Mouse (Mus musculus) liver, embryonic 15.5 days (tissue): ENCODE measurements around the gene Slc22a5. TPM values are rescaled to one million over a fixed set of nuclear protein-coding genes. Genes with fewer than 3 reads are reported as not detected.

Experiments used
- ATAC-seq: fragments of 200-750 bp; cut with Nextera tagmentation; 2 replicates; pipeline ENCODE4 v1.8.0; 2017; ENCODE audit warnings: moderate number of reproducible peaks, mild to moderate bottlenecking, moderate library complexity; ENCODE audit not compliant: insufficient read depth
- H3K27ac ChIP-seq: fragments of 300-500 bp; sonication (generic); replicated peaks from 2 replicates; pipeline ENCODE4 v1.5.1; 2015; ENCODE audit warnings: mild to moderate bottlenecking, inconsistent platforms
- H3K27me3 ChIP-seq: fragments of 300-500 bp; sonication (generic); 2 replicates; pipeline ENCODE4 v1.6.1; 2015; ENCODE audit warnings: mild to moderate bottlenecking, inconsistent platforms
- H3K36me3 ChIP-seq: fragments of 300-500 bp; sonication (generic); replicated peaks from 2 replicates; pipeline ENCODE4 v1.6.1; 2015; ENCODE audit warnings: moderate library complexity, mild to moderate bottlenecking, inconsistent platforms
- H3K4me1 ChIP-seq: fragments of 300-500 bp; sonication (generic); replicated peaks from 2 replicates; pipeline ENCODE4 v1.6.1; 2015; ENCODE audit warnings: inconsistent platforms
- H3K4me2 ChIP-seq: fragments of 300-500 bp; sonication (generic); 2 replicates; pipeline ENCODE4 v1.6.1; 2015; ENCODE audit warnings: moderate library complexity, mild to moderate bottlenecking, inconsistent platforms
- H3K4me3 ChIP-seq: fragments of 300-500 bp; sonication (generic); replicated peaks from 2 replicates; pipeline ENCODE4 v1.5.1; 2015; ENCODE audit warnings: mild to moderate bottlenecking, inconsistent platforms
- H3K9ac ChIP-seq: fragments of 300-500 bp; sonication (generic); 2 replicates; pipeline ENCODE4 v1.6.1; 2015; ENCODE audit warnings: moderate library complexity, mild to moderate bottlenecking, inconsistent platforms
- H3K9me3 ChIP-seq: fragments of 300-500 bp; sonication (generic); replicated peaks from 2 replicates; pipeline ENCODE4 v1.6.1; 2016; ENCODE audit warnings: inconsistent platforms
- WGBS: fragments of 180-500 bp; shearing (Covaris S2); methylation state at CpG from one replicate; pipeline ENCODE4 v1.1.7; 2015; ENCODE audit warnings: mixed read lengths; ENCODE audit not compliant: insufficient replicate concordance; 5-methylcytosine and 5-hydroxymethylcytosine counted together
- polyA plus RNA-seq: library from polyadenylated mRNA; unstranded; fragments of >200 nt; fragmentation: Nextera tagmentation; extraction: Ambion mirVana; gene quantifications from 2 replicates; pipeline ENCODE4 v1.2.1, GENCODE M21; 2015

Slc22a5 gene
- polyA plus RNA-seq, 1 experiment from 2014 or later = 1.9 TPM

DNA sequence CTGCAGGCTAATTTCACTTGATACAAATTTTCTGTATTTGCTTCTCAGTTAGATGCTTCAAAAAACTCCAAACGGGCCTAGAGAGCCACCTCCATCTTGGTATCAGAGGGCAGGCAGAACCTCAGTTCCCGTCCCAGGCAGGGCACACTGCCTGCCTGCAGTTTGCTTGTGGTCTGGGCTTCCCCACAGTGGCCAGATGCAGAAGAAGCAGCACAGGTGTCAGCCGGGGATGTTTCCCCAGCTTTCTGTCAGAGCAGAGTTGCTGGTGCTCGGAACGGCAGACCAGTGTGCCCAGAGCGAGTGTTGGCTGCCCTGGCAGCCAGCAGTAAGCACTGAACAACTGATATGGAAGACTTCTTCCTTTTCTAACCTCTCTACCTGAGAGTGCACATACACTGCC is 52.3 kb downstream of the Slc22a5 start:
- no peak for ATAC-seq
- no peak overlapping the region for H3K27ac ChIP-seq
- H3K27me3 ChIP-seq = no peaks in the 10 kb centered on the region
- H3K4me1 ChIP-seq = peaks cover 19% of the 10 kb centered on the region
- H3K9me3 ChIP-seq = no peaks in the 10 kb centered on the region
- WGBS = 46% methylated on average over 6 of the region's 6 CpGs
- no peak overlapping the region for H3K4me2 ChIP-seq
- no peaks in the 10 kb centered on the region for H3K36me3 ChIP-seq
- H3K9ac ChIP-seq = no peak overlapping the region
- H3K4me3 ChIP-seq = no peak overlapping the region

GRCm38 (mm10) chr11:53837731-53838130 is 53.7 kb downstream of the Slc22a5 start:
- WGBS = 67% methylated on average over 5 of the region's 5 CpGs
- H3K36me3 ChIP-seq = no peaks in the 10 kb centered on the region
- H3K4me3 ChIP-seq = no peak overlapping the region
- no peak overlapping the region for H3K9ac ChIP-seq
- ATAC-seq = no peak
- no peaks in the 10 kb centered on the region for H3K27me3 ChIP-seq
- no peaks in the 10 kb centered on the region for H3K9me3 ChIP-seq
- no peak overlapping the region for H3K4me2 ChIP-seq
- no peak overlapping the region for H3K27ac ChIP-seq
- peaks cover 19% of the 10 kb centered on the region for H3K4me1 ChIP-seq

DNA sequence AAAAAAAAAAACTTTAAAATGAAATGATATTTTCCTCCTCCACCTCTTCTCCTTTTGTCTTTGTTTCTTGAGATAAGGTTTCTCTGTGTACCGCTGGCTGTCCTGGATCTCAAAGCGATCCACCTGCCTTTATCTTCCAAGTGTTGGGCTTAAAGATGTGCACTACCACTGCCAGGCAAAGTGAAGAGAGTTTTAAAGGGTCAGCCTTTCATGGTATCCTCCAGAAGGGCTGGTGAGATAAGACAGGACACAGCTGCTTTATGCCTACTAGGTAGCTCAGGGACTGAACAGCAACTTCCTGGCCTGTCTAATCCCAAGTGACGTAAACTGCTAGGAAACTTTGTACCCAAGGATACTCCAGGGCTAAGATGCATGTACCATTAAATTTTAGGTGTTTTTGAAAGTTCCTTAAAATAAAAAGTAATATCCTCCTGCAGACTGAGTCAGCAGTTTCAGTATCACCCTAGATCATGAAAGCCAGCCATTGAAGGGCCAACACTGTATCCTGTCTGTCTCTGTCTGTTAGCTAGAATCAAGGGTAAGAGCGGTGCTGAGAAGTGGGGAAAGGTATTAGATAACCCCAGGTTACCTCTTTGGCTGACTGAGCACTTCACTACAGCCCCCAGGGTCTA is 56.0 kb downstream of the Slc22a5 start:
- Histone ChIP-seq H3K27ac (no peak overlapping the region), H3K4me2 (no peak overlapping the region), H3K36me3 (no peaks in the 10 kb centered on the region), H3K9me3 (no peaks in the 10 kb centered on the region), H3K4me3 (no peak overlapping the region), H3K27me3 (no peaks in the 10 kb centered on the region), H3K4me1 (peaks cover 19% of the 10 kb centered on the region), H3K9ac (no peak overlapping the region)
- ATAC-seq = no peak
- WGBS = 29% methylated on average over 4 of the region's 4 CpGs

DNA sequence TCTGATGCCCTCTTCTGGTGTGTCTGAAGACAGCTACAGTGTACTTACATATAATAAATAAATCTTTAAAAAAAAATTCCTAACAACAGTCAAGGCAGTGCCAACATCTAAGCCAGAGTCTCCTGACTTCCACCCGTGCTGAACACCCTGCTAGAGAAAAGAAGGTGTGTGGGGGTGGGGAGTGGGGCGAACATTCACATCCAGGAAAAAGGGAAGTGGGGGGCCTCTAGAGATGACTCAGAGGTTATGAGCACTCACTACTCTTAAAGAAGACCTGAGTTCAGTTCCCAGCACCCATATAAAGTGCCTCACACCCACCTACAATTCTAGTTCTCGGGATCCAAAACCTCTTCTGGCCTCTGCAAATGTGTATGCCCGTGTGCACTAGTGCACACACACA is 66.1 kb downstream of the Slc22a5 start:
- 31% methylated on average over 4 of the region's 4 CpGs for WGBS
- H3K4me2 ChIP-seq = no peak overlapping the region
- H3K4me1 ChIP-seq = no peaks in the 10 kb centered on the region
- H3K36me3 ChIP-seq = no peaks in the 10 kb centered on the region
- no peaks in the 10 kb centered on the region for H3K9me3 ChIP-seq
- ATAC-seq = no peak
- H3K27me3 ChIP-seq = no peaks in the 10 kb centered on the region
- no peak overlapping the region for H3K27ac ChIP-seq
- H3K9ac ChIP-seq = no peak overlapping the region
- no peak overlapping the region for H3K4me3 ChIP-seq

DNA sequence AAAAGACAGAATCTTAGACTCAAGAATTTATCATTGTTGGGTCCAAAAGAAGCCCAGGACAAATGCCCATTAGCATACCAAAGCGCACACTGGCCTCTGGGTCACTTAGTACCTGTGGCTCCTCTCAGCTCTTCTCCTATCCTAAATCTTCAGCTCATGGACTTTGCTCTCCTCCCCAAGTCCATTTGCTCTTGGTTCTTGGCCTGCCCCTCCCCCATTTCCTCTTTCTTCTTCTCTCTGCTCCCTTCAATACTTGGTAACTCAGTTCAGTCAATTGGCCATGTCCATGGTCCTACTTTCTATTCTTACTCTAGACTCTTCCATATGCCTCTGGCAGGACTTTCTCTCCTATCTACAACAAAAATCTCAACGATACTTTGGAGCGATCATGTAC is 69.5 kb downstream of the Slc22a5 start:
- H3K36me3 ChIP-seq = no peaks in the 10 kb centered on the region
- no peak for ATAC-seq
- H3K4me3 ChIP-seq = no peak overlapping the region
- H3K9me3 ChIP-seq = no peaks in the 10 kb centered on the region
- H3K4me1 ChIP-seq = no peaks in the 10 kb centered on the region
- H3K9ac ChIP-seq = no peak overlapping the region
- H3K27me3 ChIP-seq = no peaks in the 10 kb centered on the region
- H3K27ac ChIP-seq = no peak overlapping the region
- no peak overlapping the region for H3K4me2 ChIP-seq
- WGBS = 76% methylated on average over 3 of the region's 3 CpGs

DNA sequence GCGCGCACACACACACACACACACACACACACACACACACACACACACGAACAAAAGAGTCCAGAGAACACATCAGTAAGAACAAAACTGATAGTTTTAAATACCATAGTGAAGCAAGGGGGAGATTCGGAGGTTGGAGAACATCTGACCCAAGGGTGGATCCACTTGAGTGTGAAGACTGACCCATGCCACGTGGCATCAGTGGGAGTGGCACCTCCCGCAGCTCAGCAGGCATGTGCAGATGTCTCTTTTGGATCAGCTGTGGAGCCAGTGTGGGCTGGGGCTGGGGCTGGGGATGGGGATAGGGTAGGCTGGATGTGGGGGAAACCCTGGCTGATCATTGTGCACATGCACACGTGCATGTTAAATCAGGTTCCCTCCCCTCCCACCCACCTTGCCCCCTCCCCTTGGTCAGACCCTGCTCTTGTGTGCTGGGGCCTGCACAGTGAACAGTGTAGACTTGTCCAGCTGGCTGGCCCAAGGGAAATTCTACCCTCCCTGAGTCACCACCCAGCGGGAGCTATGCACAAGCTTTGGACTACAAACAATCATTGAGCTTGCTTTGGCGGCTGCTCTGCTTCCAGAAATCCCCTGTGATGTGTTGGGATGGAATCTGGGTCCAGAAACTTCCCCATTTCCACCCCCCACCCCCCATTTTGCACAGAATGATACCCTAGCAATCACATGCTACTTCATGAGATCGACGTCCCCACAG is 70.1 kb downstream of the Slc22a5 start:
- WGBS = 70% methylated on average over 11 of the region's 11 CpGs
- Histone ChIP-seq H3K4me3 (no peak overlapping the region), H3K27ac (no peak overlapping the region), H3K36me3 (no peaks in the 10 kb centered on the region), H3K27me3 (no peaks in the 10 kb centered on the region), H3K4me2 (no peak overlapping the region), H3K9ac (no peak overlapping the region), H3K9me3 (no peaks in the 10 kb centered on the region), H3K4me1 (no peaks in the 10 kb centered on the region)
- no peak for ATAC-seq

DNA sequence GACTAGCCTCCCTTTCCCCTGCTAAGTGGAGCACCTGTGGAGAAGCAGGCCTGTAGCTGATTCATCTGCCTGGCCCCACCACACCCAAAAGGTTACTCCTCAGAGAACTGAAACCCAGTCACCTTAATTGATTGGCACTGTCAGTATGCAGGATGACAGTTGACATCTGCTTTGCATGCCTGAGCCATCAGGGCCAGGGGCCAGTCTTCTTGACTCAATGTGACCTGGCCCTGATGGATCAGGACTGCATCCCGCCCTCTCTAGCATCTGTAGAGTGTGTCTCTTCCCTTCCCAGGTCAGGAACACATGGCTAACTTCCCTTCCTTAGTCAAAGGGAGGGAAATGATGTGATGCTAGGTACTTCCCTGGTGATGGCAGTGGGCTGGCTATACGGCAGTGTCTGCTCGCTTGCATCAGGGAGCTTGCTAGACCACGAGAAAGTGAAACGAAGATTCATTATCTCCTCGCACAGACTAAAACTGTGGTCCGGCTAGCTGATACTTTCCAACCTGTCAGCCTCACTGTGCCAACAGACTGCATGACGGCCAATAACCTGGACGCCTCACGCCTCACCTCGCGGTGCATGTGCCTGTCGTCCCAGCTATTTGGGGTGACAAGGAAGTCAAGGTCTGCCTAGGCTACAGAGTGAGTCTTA is 70.8 kb downstream of the Slc22a5 start:
- H3K27me3 ChIP-seq = no peaks in the 10 kb centered on the region
- H3K36me3 ChIP-seq = no peaks in the 10 kb centered on the region
- WGBS = 40% methylated on average over 13 of the region's 13 CpGs
- no peak overlapping the region for H3K4me3 ChIP-seq
- no peak for ATAC-seq
- H3K27ac ChIP-seq = no peak overlapping the region
- no peaks in the 10 kb centered on the region for H3K9me3 ChIP-seq
- H3K4me2 ChIP-seq = no peak overlapping the region
- no peak overlapping the region for H3K9ac ChIP-seq
- H3K4me1 ChIP-seq = no peaks in the 10 kb centered on the region

GRCm38 (mm10) chr11:53819511-53819910 is 71.9 kb downstream of the Slc22a5 start:
- H3K4me1 ChIP-seq = no peaks in the 10 kb centered on the region
- H3K9ac ChIP-seq = no peak overlapping the region
- H3K36me3 ChIP-seq = no peaks in the 10 kb centered on the region
- WGBS = 73% methylated on average over 6 of the region's 6 CpGs
- no peaks in the 10 kb centered on the region for H3K27me3 ChIP-seq
- no peak overlapping the region for H3K4me2 ChIP-seq
- H3K4me3 ChIP-seq = no peak overlapping the region
- no peak overlapping the region for H3K27ac ChIP-seq
- ATAC-seq = no peak
- H3K9me3 ChIP-seq = no peaks in the 10 kb centered on the region

- no peaks in the 10 kb centered on the region for H3K36me3 ChIP-seq
- no peaks in the 10 kb centered on the region for H3K4me1 ChIP-seq
- no peak for ATAC-seq
- 48% methylated on average over 6 of the region's 6 CpGs for WGBS
- no peak overlapping the region for H3K4me3 ChIP-seq
- H3K9me3 ChIP-seq = no peaks in the 10 kb centered on the region
- no peak overlapping the region for H3K9ac ChIP-seq
- no peak overlapping the region for H3K27ac ChIP-seq
- no peak overlapping the region for H3K4me2 ChIP-seq
- H3K27me3 ChIP-seq = no peaks in the 10 kb centered on the region
Measured at GRCm38 (mm10) chr11:53818794-53819193, 72.7 kb downstream of the Slc22a5 start.

DNA sequence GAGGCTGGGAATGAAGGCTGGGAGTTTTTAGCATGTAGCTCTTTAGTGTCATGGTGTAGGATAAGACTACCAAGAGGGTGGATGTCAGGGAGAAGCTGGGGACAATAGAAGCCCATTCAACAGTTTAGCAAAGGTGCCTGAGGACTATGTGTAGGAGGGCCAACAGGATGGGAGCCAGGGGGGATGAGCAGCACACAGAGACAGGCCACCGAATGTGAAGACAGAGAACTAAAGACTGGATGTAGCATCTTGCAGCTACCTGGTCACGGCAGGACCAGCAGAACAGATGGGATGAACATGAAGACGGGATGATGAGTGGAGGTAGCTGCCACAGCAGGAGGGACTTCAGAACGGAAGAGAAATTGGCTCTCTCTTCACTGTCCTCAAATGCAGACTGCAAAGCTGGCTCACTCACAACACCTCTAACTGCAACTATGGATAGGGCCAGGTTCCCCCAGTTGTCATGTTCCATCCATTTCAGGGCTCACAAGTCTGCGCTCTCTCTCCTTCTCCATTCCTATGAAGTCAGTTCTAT is 74.6 kb downstream of the Slc22a5 start:
- Histone ChIP-seq H3K36me3 (no peaks in the 10 kb centered on the region), H3K27ac (no peak overlapping the region), H3K4me2 (no peak overlapping the region), H3K27me3 (no peaks in the 10 kb centered on the region), H3K9ac (no peak overlapping the region), H3K4me1 (no peaks in the 10 kb centered on the region), H3K4me3 (no peak overlapping the region), H3K9me3 (no peaks in the 10 kb centered on the region)
- WGBS = 71% methylated on average over 5 of the region's 5 CpGs
- no peak for ATAC-seq

DNA sequence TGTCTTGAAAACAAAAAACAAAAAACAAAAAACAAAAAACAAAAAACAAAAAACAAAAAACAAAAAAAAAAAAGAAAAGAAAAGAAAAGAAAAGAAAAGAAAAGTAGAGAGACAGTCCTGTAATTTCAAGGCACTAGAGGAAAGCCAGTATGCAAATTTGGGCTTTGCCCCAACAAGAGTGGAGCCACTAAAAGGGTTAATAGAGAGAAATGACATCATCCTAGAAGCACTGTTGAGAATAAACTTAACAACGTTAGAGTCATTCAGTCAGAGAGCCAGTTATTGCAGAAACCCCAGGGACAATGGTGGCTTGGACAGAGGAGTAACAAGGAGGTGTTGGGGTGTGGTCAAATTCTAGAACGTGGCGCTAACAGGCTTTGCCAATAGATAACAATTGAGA is 76.7 kb downstream of the Slc22a5 start:
- H3K9me3 ChIP-seq = no peaks in the 10 kb centered on the region
- no peak overlapping the region for H3K27ac ChIP-seq
- no peak for ATAC-seq
- H3K27me3 ChIP-seq = no peaks in the 10 kb centered on the region
- H3K9ac ChIP-seq = no peak overlapping the region
- no peaks in the 10 kb centered on the region; the same call in 1 of the 2 replicates for H3K4me1 ChIP-seq
- H3K4me2 ChIP-seq = no peak overlapping the region
- 42% methylated on average over 3 of the region's 3 CpGs for WGBS
- no peaks in the 10 kb centered on the region for H3K36me3 ChIP-seq
- no peak overlapping the region for H3K4me3 ChIP-seq
